In genomic region chr14:23542131-23542530, GRCm38 (mm10) we compare ENCODE assay signal across 23 mouse cellular contexts.
"Had no signal": no experiment of that assay in that cellular context is flagged by ENCODE, and none has a peak within 500 bp of the region (broad histone marks: within the 10 kb centered on the region; RNA-seq: fewer than 3 reads in every experiment).

No protein-coding gene starts in this region.

- H3K4me1 ChIP-seq: heart, embryonic 10.5 days; heart, embryonic 12.5 days; hindbrain, embryonic 13.5 days; hindbrain, embryonic 15.5 days; liver, embryonic 12.5 days had no signal

- H3K27ac ChIP-seq: gastrocnemius, adult 2 months; heart, embryonic 10.5 days; hindbrain, embryonic 13.5 days; hindbrain, embryonic 15.5 days; hindbrain, postnatal 0 days; layer of hippocampus, adult 2 months; left cerebral cortex, adult 2 months; limb, embryonic 15.5 days; liver, embryonic 12.5 days; liver, embryonic 14.5 days had no signal

- H3K27me3 ChIP-seq: heart, embryonic 12.5 days; hindbrain, embryonic 13.5 days; hindbrain, embryonic 15.5 days; limb, embryonic 12.5 days; limb, embryonic 15.5 days; liver, embryonic 12.5 days had no signal

- DNase-seq: forebrain, postnatal 0 days; gastrocnemius, adult 2 months; gastrocnemius, postnatal 10 days; gastrocnemius, postnatal 36 days; heart, adult 18-20 months; heart, postnatal 10 days; kidney, adult 11 months; kidney, adult 2 months; kidney, postnatal 10 days; kidney, postnatal 25 days; kidney, postnatal 4 days had no signal

- ATAC-seq: forebrain, postnatal 0 days; hindbrain, postnatal 0 days; intestine, embryonic 16.5 days; liver, embryonic 12.5 days had no signal

- H3K4me2 ChIP-seq: heart, embryonic 12.5 days; hindbrain, embryonic 13.5 days; hindbrain, embryonic 15.5 days; limb, embryonic 12.5 days; limb, embryonic 15.5 days; liver, embryonic 12.5 days had no signal

- H3K9ac ChIP-seq: forebrain, postnatal 0 days; heart, embryonic 12.5 days; hindbrain, embryonic 13.5 days; hindbrain, embryonic 15.5 days; limb, embryonic 12.5 days; limb, embryonic 15.5 days; liver, embryonic 12.5 days; liver, embryonic 14.5 days had no signal

- H3K4me3 ChIP-seq: gastrocnemius, adult 2 months; heart, embryonic 10.5 days; heart, embryonic 12.5 days; hindbrain, embryonic 13.5 days; hindbrain, embryonic 15.5 days; layer of hippocampus, adult 2 months; left cerebral cortex, adult 2 months; limb, embryonic 12.5 days; limb, embryonic 15.5 days; liver, embryonic 12.5 days had no signal

- H3K36me3 ChIP-seq: heart, embryonic 10.5 days; heart, embryonic 12.5 days; hindbrain, embryonic 13.5 days; hindbrain, embryonic 15.5 days; limb, embryonic 12.5 days; limb, embryonic 15.5 days; liver, embryonic 12.5 days had no signal

- H3K9me3 ChIP-seq: heart, embryonic 10.5 days; hindbrain, embryonic 13.5 days; hindbrain, embryonic 15.5 days; limb, embryonic 12.5 days; liver, embryonic 12.5 days had no signal
